Mouse (Mus musculus) midbrain, embryonic 13.5 days (tissue): ENCODE measurements around the gene Slc2a9. TPM values are rescaled to one million over a fixed set of nuclear protein-coding genes. Genes with fewer than 3 reads are reported as not detected.
A peak's percentile ranks its signal among the peaks of the same experiment; 100 is the strongest.

Experiments
- ATAC-seq: fragments of 200-750 bp; cut with Nextera tagmentation; 2 replicates; pipeline ENCODE4 v1.8.0; 2017; ENCODE audit warnings: mild to moderate bottlenecking, moderate TSS enrichment, moderate library complexity
- H3K27ac ChIP-seq: fragments of 300-500 bp; sonication (generic); 2 replicates; pipeline ENCODE4 v1.5.1; 2015; ENCODE audit warnings: inconsistent platforms, mild to moderate bottlenecking, moderate library complexity
- H3K27me3 ChIP-seq: fragments of 300-500 bp; sonication (generic); 2 replicates; pipeline ENCODE4 v1.6.1; 2015; ENCODE audit warnings: mild to moderate bottlenecking, inconsistent platforms
- H3K36me3 ChIP-seq: fragments of 300-500 bp; sonication (generic); 2 replicates; pipeline ENCODE4 v1.6.1; 2015; ENCODE audit warnings: mild to moderate bottlenecking, inconsistent platforms
- H3K4me1 ChIP-seq: fragments of 300-500 bp; sonication (generic); replicated peaks from 2 replicates; pipeline ENCODE4 v1.6.1; 2015; ENCODE audit warnings: inconsistent platforms
- H3K4me2 ChIP-seq: fragments of 300-500 bp; sonication (generic); replicated peaks from 2 replicates; pipeline ENCODE4 v1.6.1; 2015; ENCODE audit warnings: moderate library complexity, mild to moderate bottlenecking, inconsistent platforms
- H3K4me3 ChIP-seq: fragments of 300-500 bp; sonication (generic); replicated peaks from 2 replicates; pipeline ENCODE4 v1.5.1; 2015; ENCODE audit warnings: mild to moderate bottlenecking, inconsistent platforms
- H3K9ac ChIP-seq: fragments of 300-500 bp; sonication (generic); replicated peaks from 2 replicates; pipeline ENCODE4 v1.6.1; 2015; ENCODE audit warnings: mild to moderate bottlenecking, inconsistent platforms
- H3K9me3 ChIP-seq: fragments of 300-500 bp; sonication (generic); 2 replicates; pipeline ENCODE4 v1.6.1; 2016; ENCODE audit warnings: mild to moderate bottlenecking, inconsistent platforms
- WGBS: fragments of 180-500 bp; shearing (Covaris S2); methylation state at CpG from one replicate; pipeline ENCODE4 v1.1.7; 2015; 5-methylcytosine and 5-hydroxymethylcytosine counted together
- polyA plus RNA-seq: library from polyadenylated mRNA; unstranded; fragments of >200 nt; fragmentation: Nextera tagmentation; extraction: Ambion mirVana; gene quantifications from 2 replicates; pipeline ENCODE4 v1.2.1, GENCODE M21; 2015

Gene Slc2a9
- polyA plus RNA-seq, 1 experiment from 2014 or later, result 0.11 TPM

- Histone ChIP-seq H3K9ac (no peak overlapping the region), H3K9me3 (no peaks in the 10 kb centered on the region), H3K4me1 (no peaks in the 10 kb centered on the region), H3K4me2 (no peak overlapping the region), H3K27me3 (no peaks in the 10 kb centered on the region), H3K36me3 (no peaks in the 10 kb centered on the region), H3K4me3 (no peak overlapping the region), H3K27ac (no peak overlapping the region)
- ATAC-seq, result no peak
- whole genome bisulfite sequencing, result 80% methylated on average over 5 of the region's 5 CpGs
Observed at GRCm38 (mm10) chr5:38498479-38498878, 4.5 kb downstream of the Slc2a9 start.

- H3K9ac ChIP-seq, result no peak overlapping the region
- no peak for ATAC-seq
- H3K4me2 ChIP-seq, result no peak overlapping the region
- H3K4me3 ChIP-seq, result no peak overlapping the region
- H3K4me1 ChIP-seq, result no peaks in the 10 kb centered on the region
- no peak overlapping the region for H3K27ac ChIP-seq
- no peaks in the 10 kb centered on the region for H3K9me3 ChIP-seq
- no peaks in the 10 kb centered on the region for H3K27me3 ChIP-seq
- whole genome bisulfite sequencing, result 90% methylated on average over 8 of the region's 8 CpGs
- H3K36me3 ChIP-seq, result no peaks in the 10 kb centered on the region
Observed at GRCm38 (mm10) chr5:38496491-38497057, 6.4 kb downstream of the Slc2a9 start.

- H3K9me3 ChIP-seq, result no peaks in the 10 kb centered on the region
- no peaks in the 10 kb centered on the region for H3K36me3 ChIP-seq
- no peak for ATAC-seq
- no peaks in the 10 kb centered on the region for H3K27me3 ChIP-seq
- H3K9ac ChIP-seq, result no peak overlapping the region
- H3K4me3 ChIP-seq, result no peak overlapping the region
- H3K27ac ChIP-seq, result no peak overlapping the region
- 94% methylated on average over 6 of the region's 6 CpGs for WGBS
- H3K4me1 ChIP-seq, result no peaks in the 10 kb centered on the region
- no peak overlapping the region for H3K4me2 ChIP-seq
Observed at GRCm38 (mm10) chr5:38493890-38494289, 9.1 kb downstream of the Slc2a9 start.

- H3K27me3 ChIP-seq, result no peaks in the 10 kb centered on the region
- H3K9me3 ChIP-seq, result no peaks in the 10 kb centered on the region
- no peak overlapping the region for H3K4me2 ChIP-seq
- 85% methylated on average over 8 of the region's 8 CpGs for WGBS
- no peak overlapping the region for H3K27ac ChIP-seq
- H3K4me1 ChIP-seq, result no peaks in the 10 kb centered on the region
- H3K9ac ChIP-seq, result no peak overlapping the region
- ATAC-seq, result no peak
- H3K36me3 ChIP-seq, result no peaks in the 10 kb centered on the region
- H3K4me3 ChIP-seq, result no peak overlapping the region
Observed at GRCm38 (mm10) chr5:38491763-38492162, 11.2 kb downstream of the Slc2a9 start.

GRCm38 (mm10) chr5:38489739-38490138, 13.2 kb downstream of the Slc2a9 start:
- Histone ChIP-seq H3K27ac (no peak overlapping the region), H3K4me1 (no peaks in the 10 kb centered on the region), H3K4me3 (no peak overlapping the region), H3K9ac (no peak overlapping the region), H3K4me2 (no peak overlapping the region), H3K9me3 (no peaks in the 10 kb centered on the region), H3K36me3 (no peaks in the 10 kb centered on the region), H3K27me3 (no peaks in the 10 kb centered on the region)
- 91% methylated on average over 4 of the region's 4 CpGs for WGBS
- no peak for ATAC-seq

GRCm38 (mm10) chr5:38488673-38489615, 14.0 kb downstream of the Slc2a9 start:
- Histone ChIP-seq H3K4me2 (no peak overlapping the region), H3K9me3 (no peaks in the 10 kb centered on the region), H3K27me3 (no peaks in the 10 kb centered on the region), H3K36me3 (no peaks in the 10 kb centered on the region), H3K4me3 (no peak overlapping the region), H3K27ac (no peak overlapping the region), H3K4me1 (no peaks in the 10 kb centered on the region), H3K9ac (no peak overlapping the region)
- no peak for ATAC-seq
- WGBS, result 85% methylated on average over 20 of the region's 20 CpGs

- no peaks in the 10 kb centered on the region for H3K27me3 ChIP-seq
- no peak overlapping the region for H3K4me3 ChIP-seq
- H3K9ac ChIP-seq, result no peak overlapping the region
- H3K36me3 ChIP-seq, result no peaks in the 10 kb centered on the region
- no peak for ATAC-seq
- H3K9me3 ChIP-seq, result no peaks in the 10 kb centered on the region
- no peak overlapping the region for H3K4me2 ChIP-seq
- WGBS, result 52% methylated on average over 6 of the region's 6 CpGs
- H3K4me1 ChIP-seq, result no peaks in the 10 kb centered on the region
- no peak overlapping the region for H3K27ac ChIP-seq
Observed at GRCm38 (mm10) chr5:38488026-38488425, 14.9 kb downstream of the Slc2a9 start.

- no peak overlapping the region for H3K4me3 ChIP-seq
- no peak overlapping the region for H3K9ac ChIP-seq
- no peaks in the 10 kb centered on the region for H3K9me3 ChIP-seq
- WGBS, result 90% methylated on average over 4 of the region's 4 CpGs
- H3K27me3 ChIP-seq, result no peaks in the 10 kb centered on the region
- no peak overlapping the region for H3K27ac ChIP-seq
- no peaks in the 10 kb centered on the region for H3K36me3 ChIP-seq
- no peaks in the 10 kb centered on the region for H3K4me1 ChIP-seq
- ATAC-seq, result no peak
- no peak overlapping the region for H3K4me2 ChIP-seq
Observed at GRCm38 (mm10) chr5:38487247-38487646, 15.7 kb downstream of the Slc2a9 start.

GRCm38 (mm10) chr5:38485946-38486345, 17.0 kb downstream of the Slc2a9 start:
- WGBS, result 80% methylated on average over 4 of the region's 4 CpGs
- H3K9ac ChIP-seq, result no peak overlapping the region
- H3K4me2 ChIP-seq, result no peak overlapping the region
- H3K27me3 ChIP-seq, result peaks cover 4% of the 10 kb centered on the region; the same call in 1 of the 2 replicates
- H3K4me3 ChIP-seq, result no peak overlapping the region
- ATAC-seq, result no peak
- no peak overlapping the region for H3K27ac ChIP-seq
- no peaks in the 10 kb centered on the region for H3K4me1 ChIP-seq
- H3K36me3 ChIP-seq, result no peaks in the 10 kb centered on the region
- H3K9me3 ChIP-seq, result no peaks in the 10 kb centered on the region

GRCm38 (mm10) chr5:38483518-38484110, 19.3 kb downstream of the Slc2a9 start:
- peaks cover 14% of the 10 kb centered on the region for H3K4me1 ChIP-seq
- H3K36me3 ChIP-seq, result no peaks in the 10 kb centered on the region
- WGBS, result 80% methylated on average over 7 of the region's 7 CpGs
- H3K9ac ChIP-seq, result no peak overlapping the region
- H3K4me2 ChIP-seq, result no peak overlapping the region
- H3K27ac ChIP-seq, result no peak overlapping the region
- H3K9me3 ChIP-seq, result no peaks in the 10 kb centered on the region
- no peak overlapping the region for H3K4me3 ChIP-seq
- H3K27me3 ChIP-seq, result peaks cover 4% of the 10 kb centered on the region; the same call in 1 of the 2 replicates
- ATAC-seq, result no peak

- Histone ChIP-seq H3K4me1 (peaks cover 14% of the 10 kb centered on the region), H3K4me3 (peak overlapping the region; percentile 3; the same call in 1 of the 2 replicates), H3K9me3 (no peaks in the 10 kb centered on the region), H3K27me3 (peaks cover 4% of the 10 kb centered on the region; the same call in 1 of the 2 replicates), H3K4me2 (peak overlapping the region; percentile 47; the same call in 1 of the 2 replicates), H3K9ac (no peak overlapping the region), H3K27ac (no peak overlapping the region), H3K36me3 (no peaks in the 10 kb centered on the region)
- WGBS, result 86% methylated on average over 10 of the region's 10 CpGs
- ATAC-seq, result peak; percentile 40
Observed at GRCm38 (mm10) chr5:38480822-38481707, 21.9 kb downstream of the Slc2a9 start.
